Mouse (Mus musculus) erythroblast, embryonic 14.5 days (primary cell): ENCODE data around the gene Lactbl1.

Experiments
- GATA1 ChIP-seq: IDR thresholded peaks from 2 replicates; pipeline ENCODE4 v1.6.1; 2012; ENCODE audit warnings: low read length, inconsistent platforms, mixed read lengths
- TAL1 ChIP-seq: IDR thresholded peaks from 3 replicates; pipeline ENCODE4 v1.6.1; 2012; ENCODE audit warnings: low read length, inconsistent platforms, mixed read lengths

- no peak for TF ChIP-seq TAL1
- no peak for TF ChIP-seq GATA1
Measured at GRCm38 (mm10) chr4:136626590-136626989, 4.2 kb downstream of the Lactbl1 start.
